Mouse (Mus musculus): Measurements from ENCODE around the gene Cntnap1. TPM values are rescaled to one million over a fixed set of nuclear protein-coding genes. Genes with fewer than 3 reads are reported as not detected.

Cntnap1 gene
- polyA plus RNA-seq, 1 experiment from 2014 or later, result 0.39 TPM

DNA sequence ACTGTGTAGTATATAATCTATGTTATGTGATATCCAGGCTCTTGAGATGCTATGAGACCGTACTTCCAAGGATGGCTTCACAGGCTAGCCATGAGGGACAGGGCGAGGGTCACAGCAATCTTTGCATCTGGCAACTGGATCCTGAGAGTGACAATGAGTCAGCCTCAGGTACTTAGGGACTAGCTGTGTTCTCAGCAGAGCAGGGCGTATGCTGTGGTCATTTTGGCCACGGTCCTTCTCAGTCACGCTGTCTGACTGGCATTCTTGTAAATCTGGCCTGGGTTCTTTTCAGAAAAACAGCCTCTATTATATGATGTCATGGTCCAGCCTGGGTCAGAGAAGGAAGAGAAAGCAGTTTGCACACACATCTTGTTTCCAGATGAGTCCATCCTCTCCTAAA, 66.5 kb downstream of the Cntnap1 start:
- DNase-seq (ENCODE audit: low spot score) (no peak), ATAC-seq (no peak)
- no peak overlapping the region for H3K4me3 ChIP-seq (ENCODE audit: low read depth, low read length)
- no peak overlapping the region for H3K4me2 ChIP-seq (ENCODE audit: low read length)
- 96% methylated on average over 5 of the region's 5 CpGs for WGBS
- no peaks in the 10 kb centered on the region for H3K4me1 ChIP-seq (ENCODE audit: control insufficient read depth, insufficient read depth, low read length)
- no peaks in the 10 kb centered on the region for H3K36me3 ChIP-seq (ENCODE audit: control insufficient read depth, insufficient read depth, low read length)
- no peak overlapping the region for H3K27ac ChIP-seq (ENCODE audit: low read depth, low read length)
- H3K27me3 ChIP-seq (replicated peaks; ENCODE audit: control insufficient read depth, insufficient read depth, low read length), result no peaks in the 10 kb centered on the region
- no peaks in the 10 kb centered on the region for H3K9me3 ChIP-seq (replicated peaks; ENCODE audit: control insufficient read depth, low read length)
- H3K9ac ChIP-seq (ENCODE audit: low read length), result no peak overlapping the region

DNA sequence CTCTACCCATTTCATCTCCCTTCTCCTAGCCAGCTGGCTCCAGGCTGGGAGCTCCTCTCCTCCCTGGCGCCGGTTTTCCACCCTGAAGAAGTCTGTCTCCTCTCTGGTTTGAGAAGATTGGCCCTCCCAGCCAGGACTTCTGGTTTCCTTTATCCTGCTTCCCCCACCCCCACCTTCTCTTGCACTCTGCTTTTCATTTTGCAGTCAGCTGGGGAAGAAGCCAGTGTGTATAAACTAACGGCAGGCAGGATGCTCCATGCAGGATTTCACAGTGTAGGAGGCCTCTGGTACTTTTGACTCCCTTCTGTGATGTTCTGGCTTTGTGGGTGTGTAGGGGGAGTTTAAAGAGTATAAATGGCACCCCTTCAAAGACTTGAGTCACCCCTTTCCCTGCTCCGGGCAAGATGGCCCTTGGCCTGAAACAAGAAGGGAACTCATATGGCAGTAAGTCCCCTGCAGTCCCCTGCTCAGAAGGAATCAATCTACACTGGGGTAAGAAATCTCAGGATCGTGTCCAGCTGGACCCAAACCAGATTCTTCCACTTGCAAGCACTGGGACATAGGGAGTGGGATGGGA, 67.8 kb downstream of the Cntnap1 start:
- no peaks in the 10 kb centered on the region for H3K4me1 ChIP-seq (ENCODE audit: control insufficient read depth, insufficient read depth, low read length)
- ATAC-seq (no peak), DNase-seq (ENCODE audit: low spot score) (no peak)
- no peaks in the 10 kb centered on the region for H3K27me3 ChIP-seq (replicated peaks; ENCODE audit: control insufficient read depth, insufficient read depth, low read length)
- no peak overlapping the region for H3K4me3 ChIP-seq (ENCODE audit: low read depth, low read length)
- WGBS, result 58% methylated on average over 5 of the region's 5 CpGs
- no peaks in the 10 kb centered on the region for H3K9me3 ChIP-seq (replicated peaks; ENCODE audit: control insufficient read depth, low read length)
- H3K9ac ChIP-seq (ENCODE audit: low read length), result no peak overlapping the region; the same call in 1 of the 2 replicates
- H3K36me3 ChIP-seq (ENCODE audit: control insufficient read depth, insufficient read depth, low read length), result no peaks in the 10 kb centered on the region
- no peak overlapping the region for H3K27ac ChIP-seq (ENCODE audit: low read depth, low read length)
- H3K4me2 ChIP-seq (ENCODE audit: low read length), result no peak overlapping the region

Small RNA genes lying within 50 kb of the gene (microRNA-seq; reads per million reads assigned to microRNA genes)
- gene Gm27626, result not detected

Other genes starting within 250 kb of the Cntnap1 start
- gene Stat3, start 231.0 kb upstream of the Cntnap1 start, polyA plus RNA-seq (2014; fragmentation: Nextera tagmentation; extraction: Ambion mirVana), result 23.3 and 26.4 TPM in 2 replicates
- 15.6 and 21.1 TPM in 2 replicates for gene Cavin1, start 199.6 kb upstream of the Cntnap1 start, polyA plus RNA-seq (2014; fragmentation: Nextera tagmentation; extraction: Ambion mirVana)
- gene Atp6v0a1, start 161.1 kb upstream of the Cntnap1 start, polyA plus RNA-seq (2014; fragmentation: Nextera tagmentation; extraction: Ambion mirVana), result 50.2 and 74.4 TPM in 2 replicates
- gene Naglu, start 100.5 kb upstream of the Cntnap1 start, polyA plus RNA-seq (2014; fragmentation: Nextera tagmentation; extraction: Ambion mirVana), result 6.6 and 8.4 TPM in 2 replicates
- not detected in 2 replicates for gene Hsd17b1, start 92.1 kb upstream of the Cntnap1 start, polyA plus RNA-seq (2014; fragmentation: Nextera tagmentation; extraction: Ambion mirVana)
- 52.9 and 54.9 TPM in 2 replicates for gene Coasy, start 88.0 kb upstream of the Cntnap1 start, polyA plus RNA-seq (2014; fragmentation: Nextera tagmentation; extraction: Ambion mirVana)
- gene Mlx, start 83.2 kb upstream of the Cntnap1 start, polyA plus RNA-seq (2014; fragmentation: Nextera tagmentation; extraction: Ambion mirVana), result 100 and 109 TPM in 2 replicates
- gene Psmc3ip, start 75.1 kb upstream of the Cntnap1 start, polyA plus RNA-seq (2014; fragmentation: Nextera tagmentation; extraction: Ambion mirVana), result 39.8 and 54.3 TPM in 2 replicates
- 14.0 and 14.4 TPM in 2 replicates for gene Retreg3, start 50.6 kb upstream of the Cntnap1 start, polyA plus RNA-seq (2014; fragmentation: Nextera tagmentation; extraction: Ambion mirVana)
- 84.9 and 87.8 TPM in 2 replicates for gene Tubg1, start 50.6 kb upstream of the Cntnap1 start, polyA plus RNA-seq (2014; fragmentation: Nextera tagmentation; extraction: Ambion mirVana)
- 27.4 and 31.9 TPM in 2 replicates for gene Tubg2, start 14.6 kb upstream of the Cntnap1 start, polyA plus RNA-seq (2014; fragmentation: Nextera tagmentation; extraction: Ambion mirVana)
- 4.6 and 5.5 TPM in 2 replicates for gene Plekhh3, start 828 bp downstream of the Cntnap1 start, polyA plus RNA-seq (2014; fragmentation: Nextera tagmentation; extraction: Ambion mirVana)
- 0.10 TPM in 1 of 2 replicates, not detected in the other for gene Ccr10, start 4.9 kb downstream of the Cntnap1 start, polyA plus RNA-seq (2014; fragmentation: Nextera tagmentation; extraction: Ambion mirVana)
- gene Ezh1, start 55.9 kb downstream of the Cntnap1 start, polyA plus RNA-seq (2014; fragmentation: Nextera tagmentation; extraction: Ambion mirVana), result 16.1 and 22.4 TPM in 2 replicates
- gene Ramp2, start 75.5 kb downstream of the Cntnap1 start, polyA plus RNA-seq (2014; fragmentation: Nextera tagmentation; extraction: Ambion mirVana), result 80.4 and 80.9 TPM in 2 replicates
- gene Vps25, start 83.2 kb downstream of the Cntnap1 start, polyA plus RNA-seq (2014; fragmentation: Nextera tagmentation; extraction: Ambion mirVana), result 110 and 118 TPM in 2 replicates
- 3.0 and 3.4 TPM in 2 replicates for gene Wnk4, start 90.0 kb downstream of the Cntnap1 start, polyA plus RNA-seq (2014; fragmentation: Nextera tagmentation; extraction: Ambion mirVana)
- 0.76 and 1.3 TPM in 2 replicates for gene Cntd1, start 108.5 kb downstream of the Cntnap1 start, polyA plus RNA-seq (2014; fragmentation: Nextera tagmentation; extraction: Ambion mirVana)
- gene Coa3, start 108.6 kb downstream of the Cntnap1 start, polyA plus RNA-seq (2014; fragmentation: Nextera tagmentation; extraction: Ambion mirVana), result 237 and 260 TPM in 2 replicates
- gene Becn1, start 131.8 kb downstream of the Cntnap1 start, polyA plus RNA-seq (2014; fragmentation: Nextera tagmentation; extraction: Ambion mirVana), result 172 and 177 TPM in 2 replicates
- gene Psme3, start 145.7 kb downstream of the Cntnap1 start, polyA plus RNA-seq (2014; fragmentation: Nextera tagmentation; extraction: Ambion mirVana), result 103 and 107 TPM in 2 replicates
- 0.94 and 1.1 TPM in 2 replicates for gene Aoc2, start 154.5 kb downstream of the Cntnap1 start, polyA plus RNA-seq (2014; fragmentation: Nextera tagmentation; extraction: Ambion mirVana)
- gene Aoc3, start 160.1 kb downstream of the Cntnap1 start, polyA plus RNA-seq (2014; fragmentation: Nextera tagmentation; extraction: Ambion mirVana), result 0.08 and 0.10 TPM in 2 replicates
- gene G6pc, start 197.0 kb downstream of the Cntnap1 start, polyA plus RNA-seq (2014; fragmentation: Nextera tagmentation; extraction: Ambion mirVana), result 0.09 TPM in 1 of 2 replicates, not detected in the other
- gene Aarsd1, start 247.1 kb downstream of the Cntnap1 start, polyA plus RNA-seq (2014; fragmentation: Nextera tagmentation; extraction: Ambion mirVana), result 89.6 and 92.5 TPM in 2 replicates